Mouse (Mus musculus) lung, postnatal 0 days (tissue): ENCODE data around the gene Lmod1.
"Not testable (repeated sequence)": the region's sequence is repeated elsewhere in the genome, so short reads cannot be mapped to it uniquely, and the experiment has no call there.

Experiments used
- CTCF ChIP-seq: IDR thresholded peaks from 2 replicates; pipeline ENCODE4 v1.5.1; 2016; ENCODE audit warnings: antibody characterized with exemption, mild to moderate bottlenecking
- EP300 ChIP-seq: IDR thresholded peaks from 2 replicates; pipeline ENCODE4 v1.6.1; 2016; ENCODE audit warnings: antibody characterized with exemption, mild to moderate bottlenecking, control low read depth

GRCm38 (mm10) chr1:135381560-135381959 lies 57.0 kb downstream of the Lmod1 start:
- TF ChIP-seq EP300 = not testable (repeated sequence)
- peak; percentile 60 for TF ChIP-seq CTCF
